Mouse (Mus musculus) liver, postnatal 0 days (tissue): ENCODE measurements around the gene Rabepk.
A peak's percentile ranks its signal among the peaks of the same experiment; 100 is the strongest.

Experiments
- CTCF ChIP-seq: sonication (generic); IDR thresholded peaks from 2 replicates; pipeline ENCODE4 v1.5.1; 2016; ENCODE audit warnings: antibody characterized with exemption, low read depth
- EP300 ChIP-seq: IDR thresholded peaks from 2 replicates; pipeline ENCODE4 v1.6.1; 2016; ENCODE audit warnings: antibody characterized with exemption, low read depth, mild to moderate bottlenecking

DNA sequence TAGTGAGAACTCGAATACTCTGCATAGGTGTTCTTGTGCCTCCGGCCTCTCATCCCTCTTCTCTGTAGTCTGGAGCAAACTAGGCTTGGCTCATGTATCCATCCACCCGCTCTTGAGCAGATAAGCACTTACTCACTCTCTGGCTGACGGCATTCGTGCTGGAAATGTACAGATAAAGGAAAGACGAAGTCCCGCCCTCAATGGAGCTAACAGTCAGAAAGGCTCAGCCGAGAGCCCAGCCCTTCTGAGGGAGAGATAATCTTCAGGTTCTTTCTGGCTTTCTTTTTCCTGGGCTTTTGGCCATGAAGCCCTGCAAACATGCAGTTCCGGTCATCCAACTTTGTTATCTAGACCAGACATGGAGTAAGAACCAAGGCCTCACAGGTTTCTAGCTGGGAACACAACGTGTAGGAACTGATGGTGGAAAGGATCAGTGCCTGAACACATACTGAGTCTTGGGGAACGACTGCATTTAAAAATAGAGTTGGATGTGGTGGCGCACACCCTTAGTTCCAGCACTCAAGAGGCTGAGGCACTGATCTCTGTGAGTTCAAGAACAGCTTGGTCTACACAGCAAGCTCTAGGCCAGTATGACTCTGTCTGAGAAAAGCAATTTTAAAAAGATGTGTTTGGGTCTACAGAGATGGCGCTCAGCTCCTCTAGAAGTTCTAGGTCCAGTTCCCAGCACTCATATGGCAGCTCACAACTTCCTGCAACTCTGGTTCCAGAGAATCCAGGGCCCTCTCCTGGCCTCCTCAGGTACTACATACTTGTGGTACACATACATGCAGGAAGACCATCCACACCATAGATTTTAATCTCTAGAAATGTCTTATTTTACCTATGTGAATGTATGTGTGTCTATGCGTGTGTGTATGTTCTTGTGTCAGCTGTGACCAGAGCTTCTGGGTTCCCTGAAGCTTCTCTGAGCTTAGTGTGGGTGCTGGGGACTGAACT lies 16.4 kb downstream of the Rabepk start:
- TF ChIP-seq CTCF (no peak), EP300 (peak; percentile 95)
